Mouse (Mus musculus) liver, embryonic 13.5 days (tissue): ENCODE measurements around the gene Dscaml1. TPM values are rescaled to one million over a fixed set of nuclear protein-coding genes. Genes with fewer than 3 reads are reported as not detected.

ENCODE experiments used
- ATAC-seq: fragments of 200-750 bp; cut with Nextera tagmentation; 2 replicates; pipeline ENCODE4 v1.8.0; 2017; ENCODE audit warnings: low read depth, mild to moderate bottlenecking, moderate number of reproducible peaks, moderate library complexity
- DNase-seq: peaks from one replicate; pipeline ENCODE4 v3.0.0; 2022
- H3K27ac ChIP-seq: fragments of 300-500 bp; sonication (generic); 2 replicates; pipeline ENCODE4 v1.5.1; 2015; ENCODE audit warnings: moderate library complexity, mild to moderate bottlenecking, inconsistent platforms
- H3K27me3 ChIP-seq: fragments of 300-500 bp; sonication (generic); 2 replicates; pipeline ENCODE4 v1.6.1; 2015; ENCODE audit warnings: mild to moderate bottlenecking, inconsistent platforms
- H3K36me3 ChIP-seq: fragments of 300-500 bp; sonication (generic); 2 replicates; pipeline ENCODE4 v1.6.1; 2015; ENCODE audit warnings: mild to moderate bottlenecking, inconsistent platforms
- H3K4me1 ChIP-seq: fragments of 300-500 bp; sonication (generic); replicated peaks from 2 replicates; pipeline ENCODE4 v1.6.1; 2015; ENCODE audit warnings: inconsistent platforms
- H3K4me2 ChIP-seq: fragments of 300-500 bp; sonication (generic); 2 replicates; pipeline ENCODE4 v1.6.1; 2015; ENCODE audit warnings: inconsistent platforms, mild to moderate bottlenecking, moderate library complexity
- H3K4me3 ChIP-seq: fragments of 300-500 bp; sonication (generic); replicated peaks from 2 replicates; pipeline ENCODE4 v1.5.1; 2015; ENCODE audit warnings: mild to moderate bottlenecking, inconsistent platforms
- H3K9ac ChIP-seq: fragments of 300-500 bp; sonication (generic); 2 replicates; pipeline ENCODE4 v1.6.1; 2015; ENCODE audit warnings: mild to moderate bottlenecking, inconsistent platforms
- H3K9me3 ChIP-seq: fragments of 300-500 bp; sonication (generic); replicated peaks from 2 replicates; pipeline ENCODE4 v1.6.1; 2016; ENCODE audit warnings: inconsistent platforms
- WGBS: fragments of 180-500 bp; shearing (Covaris S2); methylation state at CpG from one replicate; pipeline ENCODE4 v1.1.7; 2015; ENCODE audit not compliant: insufficient replicate concordance; 5-methylcytosine and 5-hydroxymethylcytosine counted together
- polyA plus RNA-seq: library from polyadenylated mRNA; unstranded; fragments of >200 nt; fragmentation: Nextera tagmentation; extraction: Ambion mirVana; gene quantifications from 2 replicates; pipeline ENCODE4 v1.2.1, GENCODE M21; 2015

The Dscaml1 gene
- polyA plus RNA-seq, 1 experiment from 2014 or later = not detected

GRCm38 (mm10) chr9:45519841-45520240 lies 93.4 kb downstream of the Dscaml1 start:
- H3K4me2 ChIP-seq = no peak overlapping the region
- no peak overlapping the region for H3K9ac ChIP-seq
- ATAC-seq (no peak), DNase-seq (no peak)
- 64% methylated on average over 6 of the region's 6 CpGs for WGBS
- no peaks in the 10 kb centered on the region for H3K36me3 ChIP-seq
- no peaks in the 10 kb centered on the region for H3K9me3 ChIP-seq
- H3K4me1 ChIP-seq = no peaks in the 10 kb centered on the region
- H3K4me3 ChIP-seq = no peak overlapping the region
- no peaks in the 10 kb centered on the region for H3K27me3 ChIP-seq
- no peak overlapping the region for H3K27ac ChIP-seq

DNA sequence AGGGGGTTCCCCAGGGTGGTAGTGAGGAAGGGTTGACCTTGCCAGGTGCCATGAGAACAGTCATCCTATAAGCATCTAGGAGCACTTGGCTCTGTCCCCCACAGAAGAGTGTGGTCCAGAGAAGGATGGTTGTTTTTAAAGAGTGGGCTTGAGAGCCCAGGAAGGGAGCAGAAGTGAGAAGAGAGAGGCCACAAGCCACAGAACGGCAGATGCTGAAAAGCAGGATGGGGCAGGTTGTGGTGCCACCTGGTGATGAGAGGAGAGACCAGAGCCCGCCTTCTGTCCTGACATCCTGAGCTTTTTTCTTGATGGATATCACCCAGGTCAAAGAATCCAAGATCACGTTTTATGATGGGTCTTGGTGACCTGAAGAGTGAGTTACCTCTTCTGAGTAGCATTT lies 96.4 kb downstream of the Dscaml1 start:
- Histone ChIP-seq H3K27ac (no peak overlapping the region), H3K9me3 (no peaks in the 10 kb centered on the region), H3K4me2 (no peak overlapping the region), H3K4me3 (no peak overlapping the region), H3K27me3 (no peaks in the 10 kb centered on the region), H3K4me1 (no peaks in the 10 kb centered on the region), H3K9ac (no peak overlapping the region), H3K36me3 (no peaks in the 10 kb centered on the region)
- DNase-seq (no peak), ATAC-seq (no peak)
- WGBS = 41% methylated on average over 3 of the region's 3 CpGs

DNA sequence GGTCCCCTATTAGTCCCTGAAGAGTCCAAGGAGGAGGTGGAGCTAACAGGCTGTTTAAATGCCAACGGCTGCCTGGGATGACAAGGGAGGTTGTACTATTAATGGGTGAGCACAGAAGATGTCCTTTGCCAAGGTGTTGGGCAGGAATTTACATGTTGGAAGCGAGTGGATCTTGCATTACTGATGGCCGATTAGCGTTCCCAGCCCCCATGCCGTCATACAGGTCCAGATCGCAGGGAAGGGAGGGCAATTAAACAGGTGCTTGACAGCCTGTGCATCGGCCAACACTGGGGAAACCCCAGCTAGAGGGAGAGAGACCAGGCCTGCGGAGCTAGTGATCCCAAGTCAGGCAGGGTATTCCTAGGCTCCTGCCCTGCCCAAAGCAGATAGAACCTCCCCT lies 98.1 kb downstream of the Dscaml1 start:
- no peak for DNase-seq
- Histone ChIP-seq H3K4me2 (no peak overlapping the region), H3K4me3 (no peak overlapping the region), H3K27me3 (no peaks in the 10 kb centered on the region), H3K4me1 (no peaks in the 10 kb centered on the region), H3K36me3 (no peaks in the 10 kb centered on the region), H3K9ac (no peak overlapping the region), H3K27ac (no peak overlapping the region), H3K9me3 (no peaks in the 10 kb centered on the region)
- no peak for ATAC-seq
- 67% methylated on average over 8 of the region's 8 CpGs for WGBS

GRCm38 (mm10) chr9:45533253-45533652 lies 106.8 kb downstream of the Dscaml1 start:
- Histone ChIP-seq H3K9ac (no peak overlapping the region), H3K27me3 (no peaks in the 10 kb centered on the region), H3K9me3 (no peaks in the 10 kb centered on the region), H3K4me2 (no peak overlapping the region), H3K4me1 (no peaks in the 10 kb centered on the region), H3K4me3 (no peak overlapping the region), H3K27ac (no peak overlapping the region), H3K36me3 (no peaks in the 10 kb centered on the region)
- ATAC-seq (no peak), DNase-seq (no peak)
- WGBS = 36% methylated on average over 2 of the region's 2 CpGs

DNA sequence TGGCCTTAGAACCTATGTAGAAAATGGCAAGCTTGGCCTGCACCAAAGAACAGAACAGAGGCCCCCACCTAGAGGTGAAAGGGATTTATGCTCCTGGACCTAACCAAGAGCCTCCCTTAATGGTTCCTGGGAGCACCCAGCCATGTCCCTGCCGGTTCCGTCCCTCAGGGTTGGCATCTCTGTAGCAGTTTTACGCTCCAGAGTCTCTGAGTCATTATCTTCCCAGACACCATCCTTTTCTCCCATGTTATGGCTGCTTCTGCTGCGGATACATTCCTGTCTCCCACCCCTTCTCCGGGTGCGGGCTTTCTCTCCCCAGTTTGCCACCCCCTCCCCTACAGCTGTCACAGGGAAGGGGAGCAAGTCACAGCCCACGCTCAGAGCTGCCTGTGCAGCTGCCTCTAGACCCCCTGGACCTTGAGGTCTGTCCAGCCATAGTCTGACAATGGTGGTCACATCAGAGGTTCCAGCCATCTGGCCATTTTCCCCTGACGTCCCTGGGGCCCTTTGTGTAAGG lies 108.1 kb downstream of the Dscaml1 start:
- Histone ChIP-seq H3K27me3 (no peaks in the 10 kb centered on the region), H3K27ac (no peak overlapping the region), H3K4me1 (no peaks in the 10 kb centered on the region), H3K4me2 (no peak overlapping the region), H3K36me3 (no peaks in the 10 kb centered on the region), H3K4me3 (no peak overlapping the region), H3K9ac (no peak overlapping the region), H3K9me3 (no peaks in the 10 kb centered on the region)
- WGBS = 71% methylated on average over 8 of the region's 8 CpGs
- ATAC-seq (no peak), DNase-seq (no peak)

- no peaks in the 10 kb centered on the region for H3K4me1 ChIP-seq
- no peaks in the 10 kb centered on the region for H3K36me3 ChIP-seq
- no peak overlapping the region for H3K9ac ChIP-seq
- WGBS = 49% methylated on average over 7 of the region's 7 CpGs
- ATAC-seq (no peak), DNase-seq (no peak)
- H3K9me3 ChIP-seq = no peaks in the 10 kb centered on the region
- no peak overlapping the region for H3K27ac ChIP-seq
- no peak overlapping the region for H3K4me2 ChIP-seq
- no peak overlapping the region for H3K4me3 ChIP-seq
- H3K27me3 ChIP-seq = no peaks in the 10 kb centered on the region
Observed at GRCm38 (mm10) chr9:45537649-45538048, 111.2 kb downstream of the Dscaml1 start.

DNA sequence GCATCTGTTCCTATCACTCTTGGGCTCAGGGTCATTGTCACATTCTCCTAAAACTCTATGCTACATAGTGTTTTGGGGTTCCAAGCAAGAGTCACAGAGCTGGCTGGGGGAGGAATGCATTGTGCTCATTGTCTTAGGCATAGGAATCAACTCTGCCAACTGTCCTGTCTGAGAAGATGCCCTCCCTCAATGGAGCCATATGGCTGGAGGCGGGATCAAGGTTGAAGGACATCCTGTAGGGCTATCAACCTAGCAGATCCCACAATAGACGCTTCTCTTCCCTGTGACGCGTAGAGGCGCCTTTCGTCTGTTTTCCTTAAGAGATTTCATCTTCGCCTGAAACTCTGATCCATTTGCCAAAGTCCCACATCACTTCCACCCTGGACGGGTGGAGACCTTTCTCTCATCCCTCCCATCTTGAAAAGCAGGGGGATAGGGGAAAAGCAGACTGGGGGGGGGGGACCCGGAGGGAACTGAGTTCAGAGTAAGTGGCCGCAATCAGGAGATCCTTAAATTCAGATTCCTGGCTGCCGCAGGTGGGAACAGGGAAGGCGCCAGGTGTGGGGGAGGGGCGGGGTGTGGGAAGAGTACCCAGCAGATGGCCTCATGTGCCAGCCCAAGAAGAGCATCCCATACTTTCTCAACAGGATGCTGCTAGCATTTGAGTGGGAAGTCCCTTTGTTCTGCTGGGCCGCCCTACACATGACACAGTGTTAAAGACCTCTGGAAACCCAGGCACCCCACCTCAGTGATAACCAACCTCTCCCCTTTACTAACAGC lies 113.0 kb downstream of the Dscaml1 start:
- Histone ChIP-seq H3K4me3 (no peak overlapping the region), H3K9ac (no peak overlapping the region), H3K4me2 (no peak overlapping the region), H3K36me3 (no peaks in the 10 kb centered on the region), H3K4me1 (no peaks in the 10 kb centered on the region), H3K27ac (no peak overlapping the region), H3K27me3 (no peaks in the 10 kb centered on the region), H3K9me3 (no peaks in the 10 kb centered on the region)
- DNase-seq (no peak), ATAC-seq (no peak)
- 58% methylated on average over 14 of the region's 14 CpGs for WGBS

- Histone ChIP-seq H3K36me3 (no peaks in the 10 kb centered on the region), H3K27me3 (no peaks in the 10 kb centered on the region), H3K4me1 (peaks cover 8% of the 10 kb centered on the region), H3K4me3 (no peak overlapping the region), H3K4me2 (no peak overlapping the region), H3K27ac (no peak overlapping the region), H3K9me3 (no peaks in the 10 kb centered on the region), H3K9ac (no peak overlapping the region)
- DNase-seq = no peak
- ATAC-seq = no peak
- 42% methylated on average over 13 of the region's 13 CpGs for WGBS
Observed at GRCm38 (mm10) chr9:45546024-45546638, 119.7 kb downstream of the Dscaml1 start.

GRCm38 (mm10) chr9:45546902-45547578 lies 120.6 kb downstream of the Dscaml1 start:
- Histone ChIP-seq H3K4me2 (no peak overlapping the region), H3K9ac (no peak overlapping the region), H3K4me1 (peaks cover 8% of the 10 kb centered on the region), H3K36me3 (no peaks in the 10 kb centered on the region), H3K4me3 (no peak overlapping the region), H3K27ac (no peak overlapping the region), H3K27me3 (no peaks in the 10 kb centered on the region), H3K9me3 (no peaks in the 10 kb centered on the region)
- no peak for DNase-seq
- WGBS = 32% methylated on average over 7 of the region's 7 CpGs
- no peak for ATAC-seq

DNA sequence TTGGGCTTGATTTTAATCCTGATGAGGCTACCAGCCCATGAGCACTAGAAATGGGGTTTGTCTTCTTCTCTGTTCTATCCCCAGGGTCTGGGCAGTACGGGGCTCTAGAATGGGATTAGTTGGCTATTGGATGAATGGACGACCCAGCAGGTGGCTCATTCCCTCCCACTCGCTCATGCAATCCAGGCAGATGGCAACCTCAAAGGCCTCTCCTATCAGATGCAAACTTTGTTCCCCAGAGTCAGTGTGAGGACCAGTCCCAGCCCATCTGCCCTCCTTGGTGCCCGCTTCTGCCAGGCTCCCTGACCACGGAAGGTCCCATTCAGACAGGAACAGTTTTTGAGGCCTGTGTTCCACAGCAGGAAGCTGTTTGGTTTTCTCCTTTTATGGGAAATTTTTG lies 123.4 kb downstream of the Dscaml1 start:
- Histone ChIP-seq H3K4me3 (no peak overlapping the region), H3K9me3 (no peaks in the 10 kb centered on the region), H3K9ac (no peak overlapping the region), H3K4me2 (no peak overlapping the region), H3K27me3 (no peaks in the 10 kb centered on the region), H3K36me3 (no peaks in the 10 kb centered on the region), H3K4me1 (peaks cover 8% of the 10 kb centered on the region), H3K27ac (no peak overlapping the region)
- 39% methylated on average over 5 of the region's 5 CpGs for WGBS
- no peak for DNase-seq
- ATAC-seq = no peak

DNA sequence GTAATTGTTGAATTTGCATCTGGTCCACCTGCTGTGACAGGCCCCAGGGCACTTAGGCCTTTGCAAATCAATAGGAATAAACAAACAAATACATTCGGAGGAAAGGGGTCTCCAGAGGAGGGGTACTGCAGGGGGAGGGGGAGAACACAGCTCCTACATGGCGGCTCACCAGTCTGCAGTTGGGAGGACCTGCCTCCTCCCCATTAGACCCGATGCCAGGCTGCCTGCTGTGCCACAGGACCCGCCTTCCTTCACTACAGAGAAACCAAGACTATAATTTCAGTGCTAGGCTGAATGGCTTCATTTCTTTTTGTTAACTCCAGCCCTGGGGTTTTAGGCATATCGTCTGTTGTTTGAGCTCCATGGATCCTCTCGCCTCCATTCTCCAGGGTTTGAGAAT lies 123.8 kb downstream of the Dscaml1 start:
- whole genome bisulfite sequencing = 43% methylated on average over 6 of the region's 6 CpGs
- Histone ChIP-seq H3K9me3 (no peaks in the 10 kb centered on the region), H3K36me3 (no peaks in the 10 kb centered on the region), H3K4me3 (no peak overlapping the region), H3K27ac (no peak overlapping the region), H3K27me3 (no peaks in the 10 kb centered on the region), H3K4me2 (no peak overlapping the region), H3K4me1 (peaks cover 8% of the 10 kb centered on the region), H3K9ac (no peak overlapping the region)
- DNase-seq = no peak
- no peak for ATAC-seq
